Mouse (Mus musculus): ENCODE measurements around the gene Zdhhc18.

GRCm38 (mm10) chr4:133559846-133560245 is 90.1 kb downstream of the Zdhhc18 start:
- TF ChIP-seq POLR2A (IDR thresholded peaks at IDR 0.05; ENCODE audit: low read depth, low read length) (no peak), CTCF (conservative IDR thresholded peaks at IDR 0.05; ENCODE audit: insufficient read depth, insufficient read length, low read depth, low read length) (no peak)

Data from kidney, adult 2 months (tissue).